Mouse (Mus musculus) forebrain, embryonic 11.5 days (tissue): Measurements from ENCODE around the gene Pak6. TPM values are rescaled to one million over a fixed set of nuclear protein-coding genes. Genes with fewer than 3 reads are reported as not detected.

ENCODE experiments used
- ATAC-seq: fragments of 200-750 bp; cut with Nextera tagmentation; replicated peaks from 2 replicates; pipeline ENCODE4 v1.8.0; 2017; ENCODE audit warnings: moderate TSS enrichment; ENCODE audit not compliant: low FRiP score
- DNase-seq: peaks from one replicate; pipeline ENCODE4 v3.0.0-alpha.2; 2017; ENCODE audit warnings: low spot score
- H3K27ac ChIP-seq: fragments of 300-500 bp; sonication (generic); 2 replicates; pipeline ENCODE4 v1.5.1; 2014; ENCODE audit warnings: low read depth, low read length
- H3K27me3 ChIP-seq: fragments of 300-500 bp; sonication (generic); 2 replicates; pipeline ENCODE4 v1.6.1; 2014; ENCODE audit warnings: mild to moderate bottlenecking, low read length, mixed read lengths; ENCODE audit not compliant: control insufficient read depth, insufficient read depth
- H3K36me3 ChIP-seq: fragments of 300-500 bp; sonication (generic); 2 replicates; pipeline ENCODE4 v1.6.1; 2014; ENCODE audit warnings: mild to moderate bottlenecking, low read length, moderate library complexity, mixed read lengths; ENCODE audit not compliant: control insufficient read depth, insufficient read depth
- H3K4me1 ChIP-seq: fragments of 300-500 bp; sonication (generic); replicated peaks from 2 replicates; pipeline ENCODE4 v1.6.1; 2014; ENCODE audit warnings: low read length, mixed read lengths; ENCODE audit not compliant: control insufficient read depth, insufficient read depth
- H3K4me2 ChIP-seq: fragments of 300-500 bp; sonication (generic); 2 replicates; pipeline ENCODE4 v1.6.1; 2014; ENCODE audit warnings: low read depth, mild to moderate bottlenecking, low read length, moderate library complexity, mixed read lengths; ENCODE audit not compliant: severe bottlenecking
- H3K4me3 ChIP-seq: fragments of 300-500 bp; sonication (generic); 2 replicates; pipeline ENCODE4 v1.5.1; 2014; ENCODE audit warnings: low read depth, low read length
- H3K9ac ChIP-seq: fragments of 300-500 bp; sonication (generic); 2 replicates; pipeline ENCODE4 v1.6.1; 2014; ENCODE audit warnings: low read length
- H3K9me3 ChIP-seq: fragments of 300-500 bp; sonication (generic); 2 replicates; pipeline ENCODE4 v1.6.1; 2016; ENCODE audit warnings: low read length, mixed read lengths; ENCODE audit not compliant: control insufficient read depth
- WGBS: fragments of 180-500 bp; shearing (Covaris S2); extraction: QIAGEN DNeasy Blood & Tissue Kit; methylation state at CpG from one replicate; pipeline ENCODE4 v1.1.7; 2014; 5-methylcytosine and 5-hydroxymethylcytosine counted together
- polyA plus RNA-seq: library from polyadenylated mRNA; unstranded; fragments of >200 nt; fragmentation: Nextera tagmentation; extraction: Ambion mirVana; gene quantifications from 2 replicates; pipeline ENCODE4 v1.2.1, GENCODE M21; 2014

Gene Pak6
- polyA plus RNA-seq, 1 experiment from 2014 or later: 1.2 TPM

GRCm38 (mm10) chr2:118697311-118697877 lies 34.3 kb downstream of the Pak6 start:
- H3K4me2 ChIP-seq: no peak overlapping the region
- H3K9ac ChIP-seq: no peak overlapping the region
- DNase-seq: no peak
- H3K9me3 ChIP-seq: no peaks in the 10 kb centered on the region
- 48% methylated on average over 5 of the region's 5 CpGs for WGBS
- no peak overlapping the region for H3K4me3 ChIP-seq
- H3K27ac ChIP-seq: no peak overlapping the region
- no peak for ATAC-seq
- H3K4me1 ChIP-seq: peaks cover 8% of the 10 kb centered on the region
- H3K36me3 ChIP-seq: no peaks in the 10 kb centered on the region
- peaks cover 47% of the 10 kb centered on the region for H3K27me3 ChIP-seq

GRCm38 (mm10) chr2:118697955-118698354 lies 34.9 kb downstream of the Pak6 start:
- Histone ChIP-seq H3K4me1 (peaks cover 14% of the 10 kb centered on the region), H3K27me3 (peaks cover 53% of the 10 kb centered on the region), H3K9me3 (no peaks in the 10 kb centered on the region), H3K27ac (no peak overlapping the region), H3K36me3 (no peaks in the 10 kb centered on the region), H3K4me3 (no peak overlapping the region), H3K4me2 (no peak overlapping the region), H3K9ac (no peak overlapping the region)
- ATAC-seq: no peak
- WGBS: 45% methylated on average over 7 of the region's 7 CpGs
- DNase-seq: no peak

GRCm38 (mm10) chr2:118700179-118701062 lies 37.3 kb downstream of the Pak6 start:
- peak; percentile 91 for DNase-seq
- H3K9ac ChIP-seq: 0 out of 2 replicates have a peak overlapping the region, but pooled peaks have one; percentile 0

GRCm38 (mm10) chr2:118701161-118701560 lies 38.1 kb downstream of the Pak6 start:
- Histone ChIP-seq H3K36me3 (no peaks in the 10 kb centered on the region), H3K4me1 (peaks cover 25% of the 10 kb centered on the region), H3K27ac (no peak overlapping the region), H3K27me3 (peaks cover 81% of the 10 kb centered on the region), H3K9me3 (no peaks in the 10 kb centered on the region), H3K4me3 (no peak overlapping the region), H3K9ac (no peak overlapping the region), H3K4me2 (no peak overlapping the region)
- 4% methylated on average over 5 of the region's 5 CpGs for WGBS
- ATAC-seq (no peak), DNase-seq (no peak)

More at GRCm38 (mm10) chr2:118700179-118701062, 37.3 kb downstream of the Pak6 start:
- no peak overlapping the region for H3K27ac ChIP-seq
- H3K4me1 ChIP-seq: peaks cover 25% of the 10 kb centered on the region
- no peak overlapping the region for H3K4me3 ChIP-seq
- peak; percentile 68 for ATAC-seq
- peak overlapping the region; percentile 28 for H3K4me2 ChIP-seq
- H3K27me3 ChIP-seq: peaks cover 78% of the 10 kb centered on the region
- H3K36me3 ChIP-seq: no peaks in the 10 kb centered on the region
- no peaks in the 10 kb centered on the region for H3K9me3 ChIP-seq
- WGBS: under 1% methylated on average over 32 of the region's 32 CpGs

- peak overlapping the region; percentile 58 for H3K4me2 ChIP-seq
- no peaks in the 10 kb centered on the region for H3K9me3 ChIP-seq
- H3K4me3 ChIP-seq: peak overlapping the region; percentile 36
- no peak overlapping the region for H3K27ac ChIP-seq
- H3K9ac ChIP-seq: no peak overlapping the region
- peaks cover 30% of the 10 kb centered on the region for H3K4me1 ChIP-seq
- WGBS: 3% methylated on average over 51 of the region's 51 CpGs
- peaks cover 83% of the 10 kb centered on the region for H3K27me3 ChIP-seq
- no peak for ATAC-seq
- H3K36me3 ChIP-seq: no peaks in the 10 kb centered on the region
- peak; percentile 64 for DNase-seq
Measured at GRCm38 (mm10) chr2:118701971-118702882, 39.1 kb downstream of the Pak6 start.

- H3K4me1 ChIP-seq: peaks cover 30% of the 10 kb centered on the region
- peak overlapping the region; percentile 36 for H3K4me3 ChIP-seq
- H3K9me3 ChIP-seq: no peaks in the 10 kb centered on the region
- 0% methylated on average over 85 of the region's 93 CpGs for WGBS
- no peak overlapping the region for H3K27ac ChIP-seq
- H3K4me2 ChIP-seq: peak overlapping the region; percentile 58
- no peaks in the 10 kb centered on the region for H3K36me3 ChIP-seq
- H3K27me3 ChIP-seq: peaks cover 86% of the 10 kb centered on the region
- H3K9ac ChIP-seq: peak overlapping the region; percentile 16; the same call in 1 of the 2 replicates
- DNase-seq (peak; percentile 82), ATAC-seq (peak; percentile 31; the same call in 1 of the 2 replicates)
Measured at GRCm38 (mm10) chr2:118702883-118703761, 40.0 kb downstream of the Pak6 start.

GRCm38 (mm10) chr2:118703913-118704730 lies 41.0 kb downstream of the Pak6 start, which contains the start of gene Ankrd63:
Ankrd63 (minus strand) TSS chr2:118703963.
- Histone ChIP-seq H3K27ac (no peak within 1 kb of the TSS), H3K9ac (peak within 1 kb of the TSS; percentile 16; the same call in 1 of the 2 replicates)
- DNase-seq: peak; percentile 61

More at GRCm38 (mm10) chr2:118703913-118704730, 41.0 kb downstream of the Pak6 start, which contains the start of gene Ankrd63:
- peak within 1 kb of the TSS; percentile 58 for H3K4me2 ChIP-seq
- peaks cover 92% of the 10 kb centered on the region for H3K27me3 ChIP-seq
- H3K36me3 ChIP-seq: no peaks in the 10 kb centered on the region
- H3K4me3 ChIP-seq: peak within 1 kb of the TSS; percentile 36
- WGBS: under 1% methylated on average over 48 of the region's 50 CpGs
- peaks cover 30% of the 10 kb centered on the region for H3K4me1 ChIP-seq
- H3K9me3 ChIP-seq: no peaks in the 10 kb centered on the region
- ATAC-seq: no peak
